Mouse (Mus musculus): Measurements from ENCODE around the gene Pard3. TPM values are rescaled to one million over a fixed set of nuclear protein-coding genes. Genes with fewer than 3 reads are reported as not detected.

The Pard3 gene
- polyA plus RNA-seq, 1 experiment: 13.2 TPM

DNA sequence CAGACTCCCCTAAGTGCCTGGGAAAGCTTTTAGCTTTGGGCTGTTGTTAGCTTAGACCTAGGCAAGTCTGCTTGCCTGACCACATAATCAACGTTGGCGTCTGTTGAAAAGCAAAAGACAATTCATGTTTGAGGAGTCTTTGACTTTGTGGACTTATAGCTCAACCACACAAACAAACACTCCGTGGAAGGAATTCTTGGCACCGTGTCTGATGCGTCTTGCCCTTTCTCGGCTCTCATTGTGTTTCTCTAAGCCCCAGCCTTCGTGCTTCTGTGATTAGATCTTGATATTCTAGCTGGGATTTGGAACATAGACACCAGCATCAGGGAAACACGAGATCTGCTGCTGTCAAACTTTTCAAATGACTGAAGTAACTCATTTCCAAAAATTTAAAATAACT lies 61.1 kb downstream of the Pard3 start:
- Histone ChIP-seq H3K4me1 (ENCODE audit: control insufficient read depth, insufficient read depth, low read length) (no peaks in the 10 kb centered on the region), H3K4me3 (replicated peaks; ENCODE audit: insufficient read depth, low read depth, low read length) (no peak overlapping the region), H3K27me3 (ENCODE audit: control insufficient read depth, insufficient read depth, low read length) (peaks cover 1% of the 10 kb centered on the region; the same call in 1 of the 2 replicates), H3K27ac (ENCODE audit: insufficient read depth, low read length) (no peak overlapping the region)
- DNase-seq: no peak
- 67% methylated on average over 8 of the region's 8 CpGs for WGBS
- TF ChIP-seq POLR2A (IDR thresholded peaks at IDR 0.05; ENCODE audit: borderline replicate concordance, insufficient read depth, low read length): no peak
- no peak for TF ChIP-seq CTCF (IDR thresholded peaks at IDR 0.05; ENCODE audit: borderline replicate concordance, insufficient read depth, low read depth, low read length)

DNA sequence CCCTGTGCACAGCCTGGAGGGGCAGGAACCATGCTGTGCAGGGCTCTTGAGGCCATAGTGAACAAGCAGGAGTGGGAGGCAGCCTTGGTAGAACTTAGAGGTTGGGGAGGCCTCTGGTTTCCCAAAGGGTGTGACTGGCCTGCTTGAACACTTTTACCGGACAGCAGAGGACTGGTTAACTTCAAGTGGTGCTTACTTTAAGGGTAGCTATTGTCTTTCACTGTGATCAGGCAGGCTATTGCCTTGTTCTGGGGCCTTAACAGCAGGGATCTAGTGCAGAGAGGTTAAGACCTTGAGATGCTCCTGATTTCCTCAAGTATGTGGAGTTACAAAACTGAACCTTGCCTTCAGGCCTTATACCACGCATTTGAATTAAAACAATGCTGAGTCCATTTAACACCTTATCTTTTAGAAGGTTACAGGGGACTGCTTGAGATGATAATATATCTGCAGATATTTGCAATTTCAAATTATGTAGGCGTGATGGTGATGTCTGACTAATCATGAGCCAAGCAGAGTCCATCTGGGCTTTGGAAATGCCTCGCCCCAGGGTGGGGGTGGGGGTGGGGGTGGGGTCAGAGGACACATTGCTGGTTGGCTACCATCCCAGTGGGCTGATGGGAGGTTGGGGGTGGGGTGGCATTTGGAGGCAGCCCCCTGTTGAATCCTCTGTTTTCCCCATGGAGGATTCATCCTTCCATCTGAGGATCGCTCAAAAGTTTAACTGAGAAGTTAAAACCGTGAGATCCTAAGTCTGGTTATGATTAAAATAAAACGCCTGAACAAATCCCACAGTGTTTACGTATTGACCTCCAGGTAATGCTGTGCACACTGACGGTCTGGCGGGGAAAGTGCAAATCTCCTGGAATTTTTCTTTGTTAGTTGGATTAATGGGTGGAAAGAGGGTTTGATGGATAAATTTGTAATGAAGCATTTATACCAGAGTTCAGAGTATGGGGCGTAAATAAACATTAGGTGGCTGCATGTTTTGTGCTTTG lies 62.3 kb downstream of the Pard3 start:
- H3K27me3 ChIP-seq (ENCODE audit: control insufficient read depth, insufficient read depth, low read length): peaks cover 1% of the 10 kb centered on the region; the same call in 1 of the 2 replicates
- no peak overlapping the region for H3K27ac ChIP-seq (ENCODE audit: insufficient read depth, low read length)
- no peaks in the 10 kb centered on the region for H3K4me1 ChIP-seq (ENCODE audit: control insufficient read depth, insufficient read depth, low read length)
- DNase-seq: no peak
- H3K4me3 ChIP-seq (replicated peaks; ENCODE audit: insufficient read depth, low read depth, low read length): no peak overlapping the region
- TF ChIP-seq CTCF (IDR thresholded peaks at IDR 0.05; ENCODE audit: borderline replicate concordance, insufficient read depth, low read depth, low read length) (no peak), POLR2A (IDR thresholded peaks at IDR 0.05; ENCODE audit: borderline replicate concordance, insufficient read depth, low read length) (no peak)
- 71% methylated on average over 11 of the region's 11 CpGs for WGBS

DNA sequence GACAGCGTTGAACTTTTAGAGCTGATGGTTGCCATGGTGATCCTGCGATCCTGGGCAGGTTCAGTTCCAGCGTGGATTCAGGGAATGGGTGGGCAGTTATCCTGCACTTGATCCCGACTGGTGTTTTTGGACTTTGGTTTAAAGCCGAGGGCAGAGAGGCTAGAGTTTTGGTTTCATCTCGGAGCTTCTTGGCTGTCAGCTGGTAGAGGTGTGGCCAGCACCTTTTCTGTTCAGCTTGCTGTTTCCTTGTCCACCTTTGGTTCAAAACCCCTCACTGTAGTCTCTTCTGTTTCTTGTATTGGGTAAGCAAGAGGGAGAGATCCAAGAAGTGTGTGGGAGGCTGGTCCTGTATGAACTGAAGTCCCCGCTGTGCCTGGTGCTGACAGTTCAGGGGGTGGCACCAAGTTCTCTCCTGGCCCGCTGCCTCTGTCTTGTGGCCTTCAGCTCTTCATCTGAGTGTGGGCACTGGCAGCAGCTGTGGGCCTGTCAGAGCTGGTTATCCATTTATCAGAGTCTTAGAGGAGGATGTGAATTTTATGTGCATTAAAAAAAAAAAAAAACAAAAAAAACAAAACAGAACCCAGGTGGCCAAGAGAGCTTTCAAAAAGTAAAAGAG lies 65.2 kb downstream of the Pard3 start:
- H3K4me3 ChIP-seq (replicated peaks; ENCODE audit: insufficient read depth, low read depth, low read length): no peak overlapping the region
- TF ChIP-seq CTCF (IDR thresholded peaks at IDR 0.05; ENCODE audit: borderline replicate concordance, insufficient read depth, low read depth, low read length) (no peak), POLR2A (IDR thresholded peaks at IDR 0.05; ENCODE audit: borderline replicate concordance, insufficient read depth, low read length) (no peak)
- DNase-seq: peak in 1 of 2 experiments; percentile 17
- H3K27me3 ChIP-seq (ENCODE audit: control insufficient read depth, insufficient read depth, low read length): peaks cover 1% of the 10 kb centered on the region; the same call in 1 of the 2 replicates
- H3K27ac ChIP-seq (ENCODE audit: insufficient read depth, low read length): no peak overlapping the region; the same call in 1 of the 2 replicates
- 37% methylated on average over 8 of the region's 8 CpGs for WGBS
- H3K4me1 ChIP-seq (ENCODE audit: control insufficient read depth, insufficient read depth, low read length): no peaks in the 10 kb centered on the region

DNA sequence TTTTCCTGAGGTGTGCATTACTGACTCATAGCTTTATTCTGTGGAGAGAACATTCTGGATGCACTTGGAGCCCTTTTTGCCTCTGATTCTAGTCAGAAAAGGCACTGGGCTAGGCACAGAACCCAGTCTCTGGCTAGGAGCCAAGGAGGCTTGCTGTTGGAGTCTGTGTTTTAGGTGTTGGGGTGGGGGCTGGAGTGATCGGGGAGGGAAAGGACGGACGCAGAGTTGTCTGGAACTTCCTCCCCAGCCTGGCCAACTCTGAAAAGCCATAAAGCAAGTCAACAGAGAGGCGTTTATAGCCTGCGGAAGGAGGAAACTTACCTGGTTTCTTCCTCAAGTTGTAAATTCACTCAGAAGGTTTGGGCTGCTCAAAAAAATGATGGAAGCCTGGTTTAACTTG lies 70.6 kb downstream of the Pard3 start:
- H3K4me1 ChIP-seq (ENCODE audit: control insufficient read depth, insufficient read depth, low read length): no peaks in the 10 kb centered on the region
- DNase-seq: no peak
- H3K4me3 ChIP-seq (replicated peaks; ENCODE audit: insufficient read depth, low read depth, low read length): no peak overlapping the region
- no peaks in the 10 kb centered on the region for H3K27me3 ChIP-seq (ENCODE audit: control insufficient read depth, insufficient read depth, low read length)
- 83% methylated on average over 5 of the region's 5 CpGs for WGBS
- TF ChIP-seq CTCF (IDR thresholded peaks at IDR 0.05; ENCODE audit: borderline replicate concordance, insufficient read depth, low read depth, low read length): no peak
- TF ChIP-seq POLR2A (IDR thresholded peaks at IDR 0.05; ENCODE audit: borderline replicate concordance, insufficient read depth, low read length): no peak
- H3K27ac ChIP-seq (ENCODE audit: insufficient read depth, low read length): no peak overlapping the region

DNA sequence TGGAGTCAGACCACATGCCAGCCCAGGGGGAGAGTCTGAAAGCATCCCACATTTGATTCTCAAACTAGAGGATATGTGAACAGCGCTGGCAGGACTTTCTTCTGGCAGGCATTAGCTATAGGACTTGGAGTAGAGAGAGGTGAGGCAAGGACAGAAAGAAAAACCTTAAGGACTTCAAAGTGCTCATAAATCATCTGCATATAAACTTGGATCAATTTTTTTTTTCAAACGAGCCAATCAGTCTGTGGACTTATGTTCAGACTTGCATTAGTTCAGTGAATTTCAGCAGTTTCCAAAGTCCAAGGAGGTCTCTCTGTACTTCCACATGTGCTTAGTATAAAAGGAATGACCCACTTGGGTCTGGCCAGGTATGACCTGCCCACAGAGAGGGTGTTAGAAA lies 72.5 kb downstream of the Pard3 start:
- TF ChIP-seq POLR2A (IDR thresholded peaks at IDR 0.05; ENCODE audit: borderline replicate concordance, insufficient read depth, low read length): no peak
- TF ChIP-seq CTCF (IDR thresholded peaks at IDR 0.05; ENCODE audit: borderline replicate concordance, insufficient read depth, low read depth, low read length): no peak
- no peaks in the 10 kb centered on the region for H3K4me1 ChIP-seq (ENCODE audit: control insufficient read depth, insufficient read depth, low read length)
- no peak overlapping the region for H3K27ac ChIP-seq (ENCODE audit: insufficient read depth, low read length)

DNA sequence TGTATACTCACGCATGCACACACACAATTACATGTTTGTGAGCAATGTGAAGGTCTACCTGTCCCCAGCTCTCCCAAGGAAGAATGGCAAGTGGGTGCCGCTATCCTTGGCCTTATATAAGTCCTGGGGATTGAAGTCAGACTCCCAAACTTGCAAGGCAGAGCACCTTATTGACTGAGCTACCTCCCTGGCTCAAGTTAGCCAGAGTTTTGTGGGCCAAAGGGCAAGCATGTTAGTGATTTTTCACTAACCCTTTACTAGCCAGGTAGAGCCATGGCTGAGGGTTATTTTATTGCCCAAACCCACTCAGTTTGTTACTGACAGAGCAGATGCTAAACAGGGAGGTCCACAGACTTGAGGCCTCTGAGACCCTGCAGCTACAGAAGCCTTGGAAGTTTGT lies 73.1 kb downstream of the Pard3 start:
- no peak for TF ChIP-seq POLR2A (IDR thresholded peaks at IDR 0.05; ENCODE audit: borderline replicate concordance, insufficient read depth, low read length)
- TF ChIP-seq CTCF (IDR thresholded peaks at IDR 0.05; ENCODE audit: borderline replicate concordance, insufficient read depth, low read depth, low read length): no peak
- 95% methylated on average over 2 of the region's 2 CpGs for WGBS
- H3K4me3 ChIP-seq (replicated peaks; ENCODE audit: insufficient read depth, low read depth, low read length): no peak overlapping the region
- no peak for DNase-seq
- no peaks in the 10 kb centered on the region for H3K27me3 ChIP-seq (ENCODE audit: control insufficient read depth, insufficient read depth, low read length)
- H3K4me1 ChIP-seq (ENCODE audit: control insufficient read depth, insufficient read depth, low read length): no peaks in the 10 kb centered on the region
- no peak overlapping the region for H3K27ac ChIP-seq (ENCODE audit: insufficient read depth, low read length)

More for the DNA sequence above, 72.5 kb downstream of the Pard3 start:
- Histone ChIP-seq H3K27me3 (ENCODE audit: control insufficient read depth, insufficient read depth, low read length) (no peaks in the 10 kb centered on the region), H3K4me3 (replicated peaks; ENCODE audit: insufficient read depth, low read depth, low read length) (no peak overlapping the region)
- WGBS: 77% methylated on average over 2 of the region's 2 CpGs
- DNase-seq: no peak

DNA sequence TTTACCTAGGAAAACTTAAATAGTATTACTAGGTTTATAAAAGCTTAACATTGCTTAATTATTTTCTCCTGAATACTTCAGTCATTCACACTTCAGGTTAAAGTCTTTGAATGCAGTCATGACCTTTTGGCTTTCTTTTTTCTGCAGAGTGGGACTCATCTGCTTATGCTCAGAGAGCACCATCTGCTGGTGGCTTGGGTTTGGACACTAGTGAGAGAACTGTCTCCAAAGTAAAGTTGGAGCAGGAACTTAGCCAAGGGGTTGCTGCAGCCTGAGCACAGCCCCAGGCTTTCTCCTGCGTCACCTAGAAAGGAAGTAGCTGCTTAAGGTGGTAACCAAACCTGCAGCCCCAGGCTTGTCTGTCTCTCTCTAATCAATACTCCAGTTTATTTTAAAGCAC lies 75.5 kb downstream of the Pard3 start:
- Histone ChIP-seq H3K27ac (ENCODE audit: insufficient read depth, low read length) (no peak overlapping the region), H3K27me3 (ENCODE audit: control insufficient read depth, insufficient read depth, low read length) (no peaks in the 10 kb centered on the region), H3K4me1 (ENCODE audit: control insufficient read depth, insufficient read depth, low read length) (no peaks in the 10 kb centered on the region), H3K4me3 (replicated peaks; ENCODE audit: insufficient read depth, low read depth, low read length) (no peak overlapping the region)
- DNase-seq: peak; percentile 72 to 73
- WGBS: 31% methylated on average over 1 of the region's 1 CpGs
- TF ChIP-seq CTCF (IDR thresholded peaks at IDR 0.05; ENCODE audit: borderline replicate concordance, insufficient read depth, low read depth, low read length): peak; percentile 82
- no peak for TF ChIP-seq POLR2A (IDR thresholded peaks at IDR 0.05; ENCODE audit: borderline replicate concordance, insufficient read depth, low read length)

Measured in cerebellum, adult 2 months (tissue).